Mouse (Mus musculus) liver, embryonic 14.5 days (tissue): Measurements from ENCODE around the gene Lhx8.

Source experiments
- CTCF ChIP-seq: IDR thresholded peaks from 2 replicates; pipeline ENCODE4 v1.5.1; 2016; ENCODE audit warnings: antibody characterized with exemption, low read depth, control low read depth
- EP300 ChIP-seq: IDR thresholded peaks from 2 replicates; pipeline ENCODE4 v1.6.1; 2016; ENCODE audit warnings: antibody characterized with exemption, low read depth

- TF ChIP-seq CTCF (no peak), EP300 (no peak)
These were observed 9.9 kb upstream of the Lhx8 start for GRCm38 (mm10) chr3:154340294-154340914.
